Mouse (Mus musculus): ENCODE results near the gene Rabep2. TPM values are rescaled to one million over a fixed set of nuclear protein-coding genes. Genes with fewer than 3 reads are reported as not detected.

Rabep2 gene
- polyA plus RNA-seq, 1 experiment: 24.7 TPM

DNA sequence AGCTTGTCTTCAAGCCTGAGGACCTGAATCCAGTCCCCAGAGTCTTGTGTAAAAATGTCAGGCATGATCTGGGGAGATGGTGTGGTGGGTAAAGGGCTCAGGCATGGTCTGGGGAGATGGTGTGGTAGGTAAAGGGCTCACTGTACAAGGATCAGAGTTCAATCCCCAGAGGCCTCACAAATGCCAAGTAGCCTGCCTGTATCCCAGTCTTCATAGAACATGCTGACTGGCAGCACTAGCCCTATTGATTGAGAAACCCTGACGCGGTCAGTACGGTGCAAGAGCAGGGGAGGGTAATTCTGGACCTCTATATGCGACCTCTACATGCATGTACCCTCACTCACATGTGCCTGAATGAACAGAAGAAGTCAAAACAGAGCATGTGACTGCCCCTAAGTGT, 11.0 kb upstream of the Rabep2 start:
- Histone ChIP-seq H3K27ac (ENCODE audit: insufficient read depth, low read depth, low read length) (no peak overlapping the region), H3K4me3 (ENCODE audit: insufficient read depth, low read depth, low read length) (no peak overlapping the region), H3K36me3 (ENCODE audit: control insufficient read depth, insufficient read depth, low read length) (no peaks in the 10 kb centered on the region), H3K4me1 (ENCODE audit: control insufficient read depth, insufficient read depth, low read length) (no peaks in the 10 kb centered on the region), H3K27me3 (replicated peaks; ENCODE audit: control insufficient read depth, insufficient read depth, low read length) (no peaks in the 10 kb centered on the region)
- TF ChIP-seq POLR2A (IDR thresholded peaks at IDR 0.05; ENCODE audit: low read depth, low read length): no peak
- no peak for TF ChIP-seq CTCF (conservative IDR thresholded peaks at IDR 0.05; ENCODE audit: insufficient read depth, insufficient read length, low read depth, low read length)
- DNase-seq: no peak
- 89% methylated on average over 4 of the region's 4 CpGs for WGBS

DNA sequence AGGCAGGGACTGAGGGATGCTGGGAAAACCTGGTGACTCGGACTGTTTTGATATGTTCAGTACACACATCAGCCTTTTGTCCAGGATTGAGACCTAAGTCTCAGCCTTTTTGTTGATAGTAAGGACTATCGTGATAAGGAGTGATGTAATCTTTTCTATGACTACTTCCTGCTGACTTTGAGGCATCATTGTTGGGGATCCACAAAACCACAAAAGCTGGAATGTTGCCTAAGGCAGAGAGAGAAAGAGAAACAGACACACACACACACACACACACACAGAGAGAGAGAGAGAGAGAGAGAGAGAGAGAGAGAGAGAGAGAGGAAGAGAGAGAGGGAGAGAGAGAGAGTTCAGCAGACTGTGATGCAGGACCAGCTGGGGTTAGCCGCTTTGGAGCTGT, 10.1 kb upstream of the Rabep2 start:
- H3K27me3 ChIP-seq (replicated peaks; ENCODE audit: control insufficient read depth, insufficient read depth, low read length): no peaks in the 10 kb centered on the region
- H3K36me3 ChIP-seq (ENCODE audit: control insufficient read depth, insufficient read depth, low read length): no peaks in the 10 kb centered on the region
- WGBS: 52% methylated on average over 3 of the region's 3 CpGs
- no peaks in the 10 kb centered on the region for H3K4me1 ChIP-seq (ENCODE audit: control insufficient read depth, insufficient read depth, low read length)
- no peak overlapping the region for H3K27ac ChIP-seq (ENCODE audit: insufficient read depth, low read depth, low read length)
- no peak for DNase-seq
- TF ChIP-seq CTCF (conservative IDR thresholded peaks at IDR 0.05; ENCODE audit: insufficient read depth, insufficient read length, low read depth, low read length): no peak
- no peak for TF ChIP-seq POLR2A (IDR thresholded peaks at IDR 0.05; ENCODE audit: low read depth, low read length)
- H3K4me3 ChIP-seq (ENCODE audit: insufficient read depth, low read depth, low read length): no peak overlapping the region

DNA sequence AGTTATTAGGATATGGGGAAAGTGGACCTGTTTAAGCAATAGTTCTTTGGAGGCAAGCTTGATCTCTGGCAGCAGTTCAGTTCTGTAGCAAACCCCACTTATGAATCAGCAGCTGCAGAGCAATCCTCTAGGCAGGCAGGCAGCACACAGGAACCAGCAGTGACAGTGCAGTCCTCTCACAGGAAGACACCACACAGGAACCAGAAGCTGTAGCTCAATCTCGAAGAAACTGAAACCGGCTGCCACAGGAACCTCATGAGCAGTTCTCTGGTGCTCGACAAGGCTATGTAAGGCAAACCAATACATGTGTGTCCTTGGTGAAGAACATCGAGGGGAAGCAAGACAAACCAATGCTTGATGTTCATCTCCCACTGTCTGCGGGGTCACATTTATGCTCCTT, 6.8 kb upstream of the Rabep2 start:
- WGBS: 76% methylated on average over 5 of the region's 5 CpGs
- Histone ChIP-seq H3K4me3 (ENCODE audit: insufficient read depth, low read depth, low read length) (no peak overlapping the region), H3K27ac (ENCODE audit: insufficient read depth, low read depth, low read length) (no peak overlapping the region), H3K4me1 (ENCODE audit: control insufficient read depth, insufficient read depth, low read length) (no peaks in the 10 kb centered on the region), H3K27me3 (replicated peaks; ENCODE audit: control insufficient read depth, insufficient read depth, low read length) (no peaks in the 10 kb centered on the region), H3K36me3 (ENCODE audit: control insufficient read depth, insufficient read depth, low read length) (no peaks in the 10 kb centered on the region)
- TF ChIP-seq CTCF (conservative IDR thresholded peaks at IDR 0.05; ENCODE audit: insufficient read depth, insufficient read length, low read depth, low read length) (no peak), POLR2A (IDR thresholded peaks at IDR 0.05; ENCODE audit: low read depth, low read length) (no peak)
- no peak for DNase-seq

DNA sequence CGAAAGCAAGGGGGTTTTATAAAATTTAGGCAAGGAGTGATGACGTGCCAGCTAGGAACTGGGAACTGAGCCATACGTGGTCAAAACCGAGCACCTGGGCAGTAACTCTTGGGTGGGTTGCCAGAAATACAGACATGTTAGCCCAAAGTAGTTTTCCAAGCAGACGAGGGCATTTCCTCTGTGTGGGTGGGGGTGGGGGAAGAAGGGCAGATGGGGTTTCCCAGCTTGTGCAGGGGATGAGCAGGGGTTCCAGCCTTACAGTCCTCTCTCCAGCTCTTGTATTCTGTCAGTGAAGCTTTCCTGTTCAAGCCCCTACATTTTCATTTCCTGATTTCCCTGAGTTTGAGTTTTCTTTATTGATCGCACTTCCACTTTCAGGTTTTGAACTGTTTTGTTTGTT, 4.4 kb upstream of the Rabep2 start:
- H3K36me3 ChIP-seq (ENCODE audit: control insufficient read depth, insufficient read depth, low read length): no peaks in the 10 kb centered on the region
- no peaks in the 10 kb centered on the region; the same call in 1 of the 2 replicates for H3K4me1 ChIP-seq (ENCODE audit: control insufficient read depth, insufficient read depth, low read length)
- TF ChIP-seq CTCF (conservative IDR thresholded peaks at IDR 0.05; ENCODE audit: insufficient read depth, insufficient read length, low read depth, low read length) (no peak), POLR2A (IDR thresholded peaks at IDR 0.05; ENCODE audit: low read depth, low read length) (no peak)
- H3K27ac ChIP-seq (ENCODE audit: insufficient read depth, low read depth, low read length): no peak overlapping the region
- 74% methylated on average over 6 of the region's 6 CpGs for WGBS
- no peak for DNase-seq
- H3K4me3 ChIP-seq (ENCODE audit: insufficient read depth, low read depth, low read length): no peak overlapping the region
- no peaks in the 10 kb centered on the region for H3K27me3 ChIP-seq (replicated peaks; ENCODE audit: control insufficient read depth, insufficient read depth, low read length)

DNA sequence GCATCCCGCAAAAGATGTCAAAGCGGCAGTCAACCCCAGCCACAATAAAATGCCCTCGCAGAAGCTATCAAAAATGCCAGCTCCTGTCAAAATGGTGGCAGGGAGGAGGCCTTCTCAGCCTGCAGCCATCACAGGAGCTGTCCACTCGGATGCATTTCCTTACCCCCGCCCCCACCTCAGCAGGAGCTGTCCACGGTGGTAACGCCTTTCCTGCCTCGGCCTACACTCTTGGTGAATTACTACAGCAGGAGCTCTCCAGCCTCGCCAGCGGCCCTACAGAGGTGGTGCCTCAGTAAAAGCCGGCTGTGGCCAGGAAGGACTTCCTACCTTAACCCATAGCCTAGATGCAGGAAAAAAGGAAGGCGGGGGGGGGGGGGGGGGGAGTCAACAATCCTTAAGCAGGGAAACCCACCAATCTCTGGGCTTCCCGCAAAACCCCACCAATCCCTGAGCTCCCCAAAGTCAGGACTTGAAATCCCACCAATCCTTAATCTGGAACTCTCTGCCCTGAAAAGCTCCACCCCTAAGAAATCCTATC, 1.2 kb upstream of the Rabep2 start:
- Histone ChIP-seq H3K27ac (ENCODE audit: insufficient read depth, low read depth, low read length) (no peak overlapping the region), H3K36me3 (ENCODE audit: control insufficient read depth, insufficient read depth, low read length) (no peaks in the 10 kb centered on the region), H3K27me3 (replicated peaks; ENCODE audit: control insufficient read depth, insufficient read depth, low read length) (no peaks in the 10 kb centered on the region), H3K4me3 (ENCODE audit: insufficient read depth, low read depth, low read length) (no peak overlapping the region), H3K4me1 (ENCODE audit: control insufficient read depth, insufficient read depth, low read length) (no peaks in the 10 kb centered on the region; the same call in 1 of the 2 replicates)
- DNase-seq: no peak
- TF ChIP-seq CTCF (conservative IDR thresholded peaks at IDR 0.05; ENCODE audit: insufficient read depth, insufficient read length, low read depth, low read length) (no peak), POLR2A (IDR thresholded peaks at IDR 0.05; ENCODE audit: low read depth, low read length) (no peak)
- WGBS: 64% methylated on average over 13 of the region's 13 CpGs

DNA sequence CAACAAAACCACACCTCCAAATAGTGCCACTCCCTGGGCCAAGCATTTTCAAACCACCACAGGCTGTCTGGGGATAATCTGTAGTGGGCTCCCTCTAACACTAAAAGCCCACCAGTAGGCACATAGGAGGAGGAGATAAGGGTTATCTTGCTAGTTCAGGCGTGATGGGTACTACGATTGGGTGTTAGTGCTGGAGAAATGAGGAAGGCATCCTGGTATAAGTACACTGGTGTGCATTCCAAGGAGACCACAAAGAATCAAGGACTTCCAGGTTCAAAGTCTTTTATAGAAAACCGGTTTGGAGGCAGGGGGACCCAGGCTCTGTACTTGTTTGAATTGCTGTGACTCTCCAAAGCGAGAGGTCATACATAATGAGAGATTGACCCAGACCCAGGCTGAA, 405 bp upstream of the Rabep2 start:
- H3K4me1 ChIP-seq (ENCODE audit: control insufficient read depth, insufficient read depth, low read length): no peaks in the 10 kb centered on the region; the same call in 1 of the 2 replicates
- no peaks in the 10 kb centered on the region for H3K27me3 ChIP-seq (replicated peaks; ENCODE audit: control insufficient read depth, insufficient read depth, low read length)

DNA sequence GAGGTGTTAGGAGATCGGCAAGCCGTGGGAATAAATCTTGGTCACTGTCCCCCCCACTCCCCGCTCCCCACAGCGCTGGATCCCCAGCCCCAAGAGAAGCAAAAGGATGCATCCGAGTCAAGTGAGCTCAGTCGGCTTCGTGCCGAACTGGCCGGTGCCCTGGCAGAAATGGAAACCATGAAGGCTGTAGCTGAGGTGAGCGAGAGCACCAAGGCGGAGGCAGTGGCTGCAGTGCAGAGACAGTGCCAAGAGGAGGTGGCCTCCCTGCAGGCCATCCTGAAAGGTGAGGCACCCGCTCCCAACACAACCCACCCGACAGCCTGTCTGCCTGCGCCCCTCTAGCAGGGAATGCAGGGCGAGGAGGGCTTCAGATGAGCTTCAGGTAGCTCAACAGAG, 942 bp downstream of the Rabep2 start:
- 30% methylated on average over 15 of the region's 15 CpGs for WGBS
- Histone ChIP-seq H3K4me1 (ENCODE audit: control insufficient read depth, insufficient read depth, low read length) (no peaks in the 10 kb centered on the region; the same call in 1 of the 2 replicates), H3K27ac (ENCODE audit: insufficient read depth, low read depth, low read length) (0 out of 2 replicates have a peak overlapping the region, but pooled peaks have one; percentile 18), H3K4me3 (ENCODE audit: insufficient read depth, low read depth, low read length) (peak overlapping the region; percentile 81), H3K27me3 (replicated peaks; ENCODE audit: control insufficient read depth, insufficient read depth, low read length) (no peaks in the 10 kb centered on the region), H3K36me3 (ENCODE audit: control insufficient read depth, insufficient read depth, low read length) (no peaks in the 10 kb centered on the region)
- DNase-seq: no peak
- no peak for TF ChIP-seq CTCF (conservative IDR thresholded peaks at IDR 0.05; ENCODE audit: insufficient read depth, insufficient read length, low read depth, low read length)

More for the DNA sequence above, 405 bp upstream of the Rabep2 start:
- Histone ChIP-seq H3K36me3 (ENCODE audit: control insufficient read depth, insufficient read depth, low read length) (no peaks in the 10 kb centered on the region), H3K27ac (ENCODE audit: insufficient read depth, low read depth, low read length) (peak overlapping the region; percentile 87), H3K4me3 (ENCODE audit: insufficient read depth, low read depth, low read length) (peak overlapping the region; percentile 81; the same call in 1 of the 2 replicates)
- WGBS: 22% methylated on average over 4 of the region's 4 CpGs
- no peak for DNase-seq
- TF ChIP-seq CTCF (conservative IDR thresholded peaks at IDR 0.05; ENCODE audit: insufficient read depth, insufficient read length, low read depth, low read length) (no peak), POLR2A (IDR thresholded peaks at IDR 0.05; ENCODE audit: low read depth, low read length) (no peak)

Data from kidney, adult 2 months (tissue).